Mouse (Mus musculus): ENCODE measurements around the gene Yif1b.

Gene Yif1b

GRCm38 (mm10) chr7:29280801-29281200 lies 42.7 kb downstream of the Yif1b start:
- DNase-seq (ENCODE audit: extremely low read depth, low read depth): no peak

- no peak for DNase-seq (ENCODE audit: extremely low read depth, low read depth)
These were observed 43.3 kb downstream of the Yif1b start, which contains the start of gene Spint2 for GRCm38 (mm10) chr7:29281201-29282073. Gene Spint2, minus strand, starts transcription at chr7:29281912.

- no peak for DNase-seq (ENCODE audit: extremely low read depth, low read depth)
These were observed 44.0 kb downstream of the Yif1b start for GRCm38 (mm10) chr7:29282074-29282554.

GRCm38 (mm10) chr7:29283876-29284275 lies 45.7 kb downstream of the Yif1b start:
- DNase-seq (ENCODE audit: extremely low read depth, low read depth): no peak

GRCm38 (mm10) chr7:29284523-29284922 lies 46.4 kb downstream of the Yif1b start:
- no peak for DNase-seq (ENCODE audit: extremely low read depth, low read depth)

- no peak for DNase-seq (ENCODE audit: extremely low read depth, low read depth)
These were observed 49.4 kb downstream of the Yif1b start for GRCm38 (mm10) chr7:29287481-29287880.

GRCm38 (mm10) chr7:29288079-29288478 lies 50.0 kb downstream of the Yif1b start:
- no peak for DNase-seq (ENCODE audit: extremely low read depth, low read depth)

- DNase-seq (ENCODE audit: extremely low read depth, low read depth): no peak
These were observed 51.0 kb downstream of the Yif1b start, which contains the start of gene Ppp1r14a for GRCm38 (mm10) chr7:29288942-29289638. Gene Ppp1r14a, plus strand, starts transcription at chr7:29289308.

- DNase-seq (ENCODE audit: extremely low read depth, low read depth): no peak
These were observed 51.7 kb downstream of the Yif1b start for GRCm38 (mm10) chr7:29289856-29290255.

- DNase-seq (ENCODE audit: extremely low read depth, low read depth): no peak
These were observed 52.8 kb downstream of the Yif1b start for GRCm38 (mm10) chr7:29290691-29291485.

GRCm38 (mm10) chr7:29291616-29292457 lies 53.7 kb downstream of the Yif1b start:
- DNase-seq (ENCODE audit: extremely low read depth, low read depth): no peak

GRCm38 (mm10) chr7:29292458-29293098 lies 54.4 kb downstream of the Yif1b start:
- no peak for DNase-seq (ENCODE audit: extremely low read depth, low read depth)

- DNase-seq (ENCODE audit: extremely low read depth, low read depth): no peak
These were observed 55.3 kb downstream of the Yif1b start for GRCm38 (mm10) chr7:29293131-29294065.

GRCm38 (mm10) chr7:29294111-29294761 lies 56.1 kb downstream of the Yif1b start:
- DNase-seq (ENCODE audit: extremely low read depth, low read depth): no peak

GRCm38 (mm10) chr7:29295861-29296647 lies 57.9 kb downstream of the Yif1b start:
- no peak for DNase-seq (ENCODE audit: extremely low read depth, low read depth)

- DNase-seq (ENCODE audit: extremely low read depth, low read depth): no peak
These were observed 58.9 kb downstream of the Yif1b start for GRCm38 (mm10) chr7:29296998-29297397.
